Mouse (Mus musculus) liver, embryonic 15.5 days (tissue): ENCODE data around the gene Ccdc85c. TPM values are rescaled to one million over a fixed set of nuclear protein-coding genes. Genes with fewer than 3 reads are reported as not detected.
A peak's percentile ranks its signal among the peaks of the same experiment; 100 is the strongest.

Experiments used
- ATAC-seq: fragments of 200-750 bp; cut with Nextera tagmentation; 2 replicates; pipeline ENCODE4 v1.8.0; 2017; ENCODE audit warnings: moderate number of reproducible peaks, mild to moderate bottlenecking, moderate library complexity; ENCODE audit not compliant: insufficient read depth
- H3K27ac ChIP-seq: fragments of 300-500 bp; sonication (generic); replicated peaks from 2 replicates; pipeline ENCODE4 v1.5.1; 2015; ENCODE audit warnings: mild to moderate bottlenecking, inconsistent platforms
- H3K27me3 ChIP-seq: fragments of 300-500 bp; sonication (generic); 2 replicates; pipeline ENCODE4 v1.6.1; 2015; ENCODE audit warnings: mild to moderate bottlenecking, inconsistent platforms
- H3K36me3 ChIP-seq: fragments of 300-500 bp; sonication (generic); replicated peaks from 2 replicates; pipeline ENCODE4 v1.6.1; 2015; ENCODE audit warnings: moderate library complexity, mild to moderate bottlenecking, inconsistent platforms
- H3K4me1 ChIP-seq: fragments of 300-500 bp; sonication (generic); replicated peaks from 2 replicates; pipeline ENCODE4 v1.6.1; 2015; ENCODE audit warnings: inconsistent platforms
- H3K4me2 ChIP-seq: fragments of 300-500 bp; sonication (generic); 2 replicates; pipeline ENCODE4 v1.6.1; 2015; ENCODE audit warnings: moderate library complexity, mild to moderate bottlenecking, inconsistent platforms
- H3K4me3 ChIP-seq: fragments of 300-500 bp; sonication (generic); replicated peaks from 2 replicates; pipeline ENCODE4 v1.5.1; 2015; ENCODE audit warnings: mild to moderate bottlenecking, inconsistent platforms
- H3K9ac ChIP-seq: fragments of 300-500 bp; sonication (generic); 2 replicates; pipeline ENCODE4 v1.6.1; 2015; ENCODE audit warnings: moderate library complexity, mild to moderate bottlenecking, inconsistent platforms
- H3K9me3 ChIP-seq: fragments of 300-500 bp; sonication (generic); replicated peaks from 2 replicates; pipeline ENCODE4 v1.6.1; 2016; ENCODE audit warnings: inconsistent platforms
- WGBS: fragments of 180-500 bp; shearing (Covaris S2); methylation state at CpG from one replicate; pipeline ENCODE4 v1.1.7; 2015; ENCODE audit warnings: mixed read lengths; ENCODE audit not compliant: insufficient replicate concordance; 5-methylcytosine and 5-hydroxymethylcytosine counted together
- polyA plus RNA-seq: library from polyadenylated mRNA; unstranded; fragments of >200 nt; fragmentation: Nextera tagmentation; extraction: Ambion mirVana; gene quantifications from 2 replicates; pipeline ENCODE4 v1.2.1, GENCODE M21; 2015

Gene Ccdc85c
- polyA plus RNA-seq, 1 experiment from 2014 or later = 1.4 TPM

DNA sequence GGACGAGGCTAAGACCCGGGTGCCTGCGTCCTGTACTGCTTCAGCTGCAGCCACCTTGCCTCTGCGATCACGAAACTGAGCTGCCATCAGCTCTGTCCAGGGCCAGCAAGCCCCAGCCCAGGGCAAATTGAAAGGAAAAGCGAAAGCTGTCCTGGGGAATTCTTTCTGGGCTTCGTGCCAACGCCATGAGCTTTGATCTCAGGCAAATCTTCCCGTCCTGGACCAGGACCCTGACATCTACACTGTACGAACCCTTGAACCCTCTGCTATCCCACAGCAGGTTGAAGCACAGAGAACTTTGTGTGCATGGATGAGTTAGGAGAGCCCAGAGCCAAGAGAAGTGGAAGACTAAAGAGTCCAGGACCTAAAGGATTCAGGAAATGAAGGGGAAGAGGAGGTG lies 25.7 kb downstream of the Ccdc85c start:
- H3K4me2 ChIP-seq = peak overlapping the region; percentile 39
- no peaks in the 10 kb centered on the region for H3K36me3 ChIP-seq
- no peak overlapping the region for H3K4me3 ChIP-seq
- H3K9me3 ChIP-seq = no peaks in the 10 kb centered on the region
- H3K27me3 ChIP-seq = no peaks in the 10 kb centered on the region
- peak; percentile 49 for ATAC-seq
- H3K4me1 ChIP-seq = peaks cover 47% of the 10 kb centered on the region
- WGBS = 73% methylated on average over 10 of the region's 10 CpGs
- H3K9ac ChIP-seq = no peak overlapping the region
- no peak overlapping the region for H3K27ac ChIP-seq

DNA sequence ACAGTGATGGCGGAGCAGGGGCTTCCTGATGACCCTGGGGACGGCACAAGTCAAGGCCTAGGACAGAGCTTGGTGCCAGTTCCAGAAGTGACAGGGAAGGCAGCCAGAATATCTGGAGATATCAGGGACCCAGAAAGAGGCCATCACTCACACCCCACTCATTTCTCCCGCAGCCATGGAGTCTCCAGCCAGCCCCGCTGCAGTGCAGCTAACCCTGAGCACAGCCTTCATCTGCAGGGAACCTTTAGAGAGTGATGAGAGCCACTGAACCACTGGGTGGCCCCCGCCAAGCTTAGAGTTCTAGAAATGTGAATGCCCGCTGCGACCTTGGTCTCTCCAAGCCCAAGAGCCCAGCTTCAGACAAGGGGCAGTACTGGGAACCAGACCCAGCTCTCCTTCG lies 26.2 kb downstream of the Ccdc85c start:
- Histone ChIP-seq H3K27me3 (no peaks in the 10 kb centered on the region), H3K36me3 (no peaks in the 10 kb centered on the region), H3K9me3 (no peaks in the 10 kb centered on the region), H3K9ac (no peak overlapping the region), H3K4me1 (peaks cover 52% of the 10 kb centered on the region), H3K4me2 (peak overlapping the region; percentile 39), H3K27ac (no peak overlapping the region), H3K4me3 (no peak overlapping the region)
- 75% methylated on average over 8 of the region's 8 CpGs for WGBS
- ATAC-seq = no peak

DNA sequence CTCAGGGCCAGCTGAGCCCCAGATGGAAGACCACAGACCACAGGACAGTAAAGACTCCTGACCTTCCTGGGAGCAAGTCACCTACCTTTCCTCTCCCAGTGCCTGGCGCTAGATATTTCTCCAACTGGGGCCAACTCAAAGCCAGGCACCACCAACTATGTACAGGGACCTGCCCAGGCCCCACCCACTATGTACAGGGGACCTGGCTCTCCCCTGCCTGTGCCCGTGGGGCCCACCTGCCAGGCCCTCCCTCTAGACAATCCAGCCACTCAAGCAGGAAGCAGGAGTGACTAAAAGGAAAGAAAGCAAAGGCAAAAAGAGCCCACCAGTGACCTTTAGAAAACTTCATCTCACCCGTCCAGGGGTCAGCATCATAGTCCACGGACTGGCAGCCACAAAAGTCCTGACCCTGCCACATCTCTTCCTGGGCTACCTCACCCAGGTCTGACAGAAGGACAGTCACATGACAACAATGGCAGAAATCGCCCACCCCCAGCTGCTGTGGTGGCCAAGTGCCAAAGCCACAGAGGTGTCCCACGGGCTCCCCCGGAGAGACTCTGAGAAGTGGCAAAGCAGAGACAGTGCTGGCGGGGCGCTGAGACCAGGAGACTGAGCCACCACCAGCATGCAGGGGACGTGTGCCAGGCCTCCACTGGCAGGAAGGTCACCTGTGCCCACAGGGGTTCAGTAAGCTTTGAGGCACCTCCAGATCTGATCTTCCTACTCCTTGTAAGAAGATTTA lies 28.3 kb downstream of the Ccdc85c start:
- no peak overlapping the region for H3K27ac ChIP-seq
- no peak overlapping the region for H3K9ac ChIP-seq
- no peaks in the 10 kb centered on the region for H3K9me3 ChIP-seq
- 43% methylated on average over 10 of the region's 10 CpGs for WGBS
- ATAC-seq = no peak
- H3K4me3 ChIP-seq = no peak overlapping the region
- H3K4me2 ChIP-seq = no peak overlapping the region
- no peaks in the 10 kb centered on the region for H3K27me3 ChIP-seq
- peaks cover 50% of the 10 kb centered on the region for H3K4me1 ChIP-seq
- H3K36me3 ChIP-seq = no peaks in the 10 kb centered on the region

DNA sequence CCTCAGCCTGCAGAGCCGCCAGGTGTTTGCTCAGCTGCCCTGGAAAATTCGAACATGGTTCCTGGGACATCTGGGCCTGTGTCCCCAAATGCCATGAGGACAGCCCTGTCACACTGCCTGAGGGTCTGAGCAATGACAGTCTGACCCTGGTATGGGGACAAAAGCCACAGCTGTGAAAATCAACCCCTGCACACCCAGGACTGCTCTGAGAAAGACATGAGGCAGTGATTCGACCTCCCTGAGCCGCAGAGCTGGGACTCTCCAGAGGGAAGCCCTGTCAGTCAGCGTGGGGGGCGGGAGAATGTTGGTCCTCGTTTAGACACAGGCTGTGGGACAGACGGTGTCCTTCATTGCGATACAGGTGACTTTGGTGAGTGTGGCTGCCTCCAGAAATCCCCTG lies 29.6 kb downstream of the Ccdc85c start:
- Histone ChIP-seq H3K36me3 (no peaks in the 10 kb centered on the region), H3K4me3 (no peak overlapping the region), H3K9me3 (no peaks in the 10 kb centered on the region), H3K4me1 (peaks cover 53% of the 10 kb centered on the region), H3K9ac (no peak overlapping the region), H3K27ac (no peak overlapping the region), H3K27me3 (no peaks in the 10 kb centered on the region), H3K4me2 (no peak overlapping the region)
- WGBS = 45% methylated on average over 9 of the region's 9 CpGs
- ATAC-seq = no peak

DNA sequence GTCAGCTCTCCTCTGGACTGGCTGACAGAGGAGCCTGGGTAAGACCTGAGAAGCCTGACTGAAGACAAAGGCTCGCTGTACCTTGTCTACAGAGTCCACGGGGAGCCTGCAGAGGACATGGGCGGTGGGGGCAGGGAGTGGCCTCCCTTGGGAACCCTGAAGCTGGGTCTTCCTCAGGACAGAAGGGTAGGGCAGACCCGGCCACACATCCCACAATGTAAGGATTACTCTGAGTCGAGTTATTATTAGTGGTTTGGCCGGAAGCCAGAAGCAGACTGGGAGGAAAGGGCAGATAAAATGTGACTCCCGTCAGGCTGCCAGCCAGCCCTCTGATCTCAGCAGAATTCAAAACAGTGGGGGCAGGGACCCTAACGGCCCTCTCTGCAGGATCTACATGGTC lies 30.4 kb downstream of the Ccdc85c start:
- WGBS = 1% methylated on average over 8 of the region's 8 CpGs
- H3K36me3 ChIP-seq = no peaks in the 10 kb centered on the region

DNA sequence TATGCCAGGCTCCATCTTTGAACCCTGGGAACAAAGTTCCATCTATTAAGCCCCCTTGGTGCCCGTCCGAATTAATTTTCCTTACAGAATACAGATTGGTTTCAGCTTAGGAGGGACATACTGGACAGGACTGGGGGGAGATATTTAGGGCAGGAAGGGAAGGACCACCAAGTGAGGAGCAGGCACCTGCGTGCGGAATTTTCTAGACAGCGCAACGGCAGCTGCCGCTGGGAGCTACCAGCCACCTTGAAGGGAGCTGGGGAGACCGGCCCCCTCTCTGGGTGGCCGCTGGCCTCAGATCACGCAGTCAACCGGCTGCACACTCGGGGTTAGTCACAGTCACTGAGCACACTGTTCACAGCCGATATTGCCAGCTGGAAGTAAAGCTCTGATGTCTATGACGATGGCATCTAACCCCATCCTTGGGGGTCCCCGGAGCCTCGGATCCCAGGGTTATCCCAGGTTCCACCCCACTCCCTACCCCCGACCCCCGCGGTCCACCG lies 32.9 kb downstream of the Ccdc85c start:
- H3K27ac ChIP-seq = no peak overlapping the region
- no peak for ATAC-seq
- 77% methylated on average over 20 of the region's 20 CpGs for WGBS

More for the DNA sequence above, 30.4 kb downstream of the Ccdc85c start:
- Histone ChIP-seq H3K4me2 (peak overlapping the region; percentile 35), H3K27ac (no peak overlapping the region), H3K9ac (no peak overlapping the region), H3K27me3 (no peaks in the 10 kb centered on the region), H3K4me3 (no peak overlapping the region), H3K9me3 (no peaks in the 10 kb centered on the region), H3K4me1 (peaks cover 46% of the 10 kb centered on the region)
- ATAC-seq = peak; percentile 19; the same call in 1 of the 2 replicates

DNA sequence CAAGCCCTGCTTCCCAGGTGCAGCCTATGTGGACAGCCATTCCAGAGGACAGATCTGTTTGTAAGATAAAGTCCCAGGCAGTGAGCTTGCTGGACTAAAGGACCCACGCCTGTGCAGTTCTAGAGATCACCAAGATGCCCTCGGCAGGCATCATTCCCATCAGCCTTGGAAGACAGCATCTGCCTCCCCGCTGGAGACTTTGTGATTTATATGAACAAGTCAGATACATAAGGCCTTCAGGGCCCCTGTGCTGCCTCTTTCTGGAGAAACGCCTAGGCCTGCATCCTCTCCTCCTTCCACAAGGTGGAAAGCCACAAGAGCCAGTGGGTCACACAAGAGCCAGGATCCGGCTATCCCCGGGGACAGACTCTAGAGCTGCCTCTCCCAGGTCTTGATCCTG lies 33.6 kb downstream of the Ccdc85c start:
- Histone ChIP-seq H3K9me3 (no peaks in the 10 kb centered on the region), H3K4me2 (no peak overlapping the region), H3K36me3 (no peaks in the 10 kb centered on the region), H3K4me1 (peaks cover 55% of the 10 kb centered on the region), H3K4me3 (no peak overlapping the region), H3K27me3 (no peaks in the 10 kb centered on the region), H3K9ac (no peak overlapping the region), H3K27ac (no peak overlapping the region)
- 42% methylated on average over 6 of the region's 6 CpGs for WGBS
- no peak for ATAC-seq

More for the DNA sequence above, 32.9 kb downstream of the Ccdc85c start:
- no peak overlapping the region for H3K9ac ChIP-seq
- H3K36me3 ChIP-seq = no peaks in the 10 kb centered on the region
- no peak overlapping the region for H3K4me2 ChIP-seq
- no peaks in the 10 kb centered on the region for H3K9me3 ChIP-seq
- no peaks in the 10 kb centered on the region for H3K27me3 ChIP-seq
- no peak overlapping the region for H3K4me3 ChIP-seq
- peaks cover 54% of the 10 kb centered on the region for H3K4me1 ChIP-seq

DNA sequence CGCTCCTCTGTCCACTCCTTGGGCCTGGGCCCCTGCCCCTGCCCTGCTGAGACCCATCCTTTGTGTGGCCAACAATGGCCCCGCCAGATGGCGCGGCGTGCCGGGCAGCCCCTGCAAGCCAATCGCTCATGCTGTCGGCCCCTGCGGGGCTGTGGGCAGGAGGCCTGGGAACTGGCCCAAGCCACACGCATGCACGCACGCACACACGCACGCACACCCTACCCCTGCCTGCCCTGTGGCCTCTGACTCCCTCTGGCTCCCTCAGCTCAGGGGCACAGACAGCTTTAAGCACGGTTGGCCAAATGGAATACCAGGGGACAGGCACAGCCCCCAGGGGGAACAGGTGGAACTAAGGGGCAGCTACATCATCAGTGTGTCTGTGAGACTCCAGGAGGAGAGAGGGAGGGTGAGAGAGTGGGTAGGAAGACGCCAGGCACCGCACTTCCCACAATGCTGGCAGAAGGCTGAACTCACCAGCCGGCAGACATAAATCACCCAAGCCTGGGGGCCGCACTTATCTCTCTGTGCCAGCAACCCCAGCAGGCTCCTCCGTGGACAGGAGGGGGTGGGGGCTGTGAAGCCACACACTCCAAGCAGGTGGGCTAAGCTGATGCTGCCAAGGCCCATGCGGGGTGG lies 34.2 kb downstream of the Ccdc85c start:
- peaks cover 55% of the 10 kb centered on the region for H3K4me1 ChIP-seq
- H3K36me3 ChIP-seq = no peaks in the 10 kb centered on the region
- 32% methylated on average over 21 of the region's 21 CpGs for WGBS
- H3K27me3 ChIP-seq = no peaks in the 10 kb centered on the region
- no peak overlapping the region for H3K4me2 ChIP-seq
- no peak overlapping the region for H3K4me3 ChIP-seq
- no peak overlapping the region for H3K27ac ChIP-seq
- no peaks in the 10 kb centered on the region for H3K9me3 ChIP-seq
- no peak for ATAC-seq
- H3K9ac ChIP-seq = no peak overlapping the region

DNA sequence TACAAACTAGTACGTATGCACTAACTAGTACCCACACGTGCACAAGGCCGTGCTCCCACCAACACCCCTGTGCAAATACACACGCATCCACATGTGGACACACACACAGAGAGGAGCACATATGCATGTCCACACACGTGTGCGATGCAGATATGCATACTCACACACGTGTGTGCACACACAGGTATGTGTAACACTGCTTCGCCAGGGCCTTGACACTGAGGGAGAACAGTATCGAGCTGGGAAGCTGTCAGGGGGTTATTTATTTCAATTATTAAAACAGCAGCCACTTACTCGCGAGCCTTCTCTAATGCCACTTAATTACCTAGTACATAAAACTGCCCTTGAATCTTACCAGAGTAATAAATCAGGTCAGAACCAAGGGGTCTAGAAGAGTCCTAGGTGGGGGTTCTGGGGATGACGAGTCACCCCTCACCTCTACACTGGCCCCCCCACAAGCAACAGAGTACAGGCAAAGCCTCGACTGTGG lies 34.8 kb downstream of the Ccdc85c start:
- Histone ChIP-seq H3K4me2 (no peak overlapping the region), H3K9ac (no peak overlapping the region), H3K36me3 (no peaks in the 10 kb centered on the region), H3K27ac (no peak overlapping the region), H3K4me1 (peaks cover 51% of the 10 kb centered on the region), H3K27me3 (no peaks in the 10 kb centered on the region), H3K9me3 (no peaks in the 10 kb centered on the region), H3K4me3 (no peak overlapping the region)
- whole genome bisulfite sequencing = 67% methylated on average over 13 of the region's 13 CpGs
- ATAC-seq = no peak

DNA sequence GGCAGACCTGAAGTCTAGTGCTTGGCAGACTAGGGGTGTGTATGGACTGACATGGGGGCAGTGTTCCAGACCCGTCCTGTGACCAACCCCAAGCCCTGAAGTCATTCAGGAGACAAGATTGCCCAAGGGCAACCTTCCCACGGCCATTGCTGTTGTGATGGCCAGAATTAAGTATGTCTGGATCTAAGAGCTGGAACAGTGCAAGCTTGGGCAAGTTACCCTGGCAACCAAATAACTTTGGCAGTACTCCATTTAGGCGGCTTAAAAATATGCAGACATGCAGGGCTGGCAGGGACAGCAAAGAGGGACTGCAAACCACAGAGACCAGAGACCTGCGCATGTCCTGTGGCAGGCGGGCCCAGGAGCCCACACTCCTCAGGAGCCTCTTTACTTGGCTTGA lies 35.8 kb downstream of the Ccdc85c start:
- Histone ChIP-seq H3K9ac (no peak overlapping the region), H3K36me3 (no peaks in the 10 kb centered on the region), H3K4me3 (no peak overlapping the region), H3K4me2 (no peak overlapping the region), H3K4me1 (peaks cover 45% of the 10 kb centered on the region), H3K27ac (no peak overlapping the region), H3K9me3 (no peaks in the 10 kb centered on the region), H3K27me3 (no peaks in the 10 kb centered on the region)
- no peak for ATAC-seq
- WGBS = 62% methylated on average over 5 of the region's 5 CpGs

DNA sequence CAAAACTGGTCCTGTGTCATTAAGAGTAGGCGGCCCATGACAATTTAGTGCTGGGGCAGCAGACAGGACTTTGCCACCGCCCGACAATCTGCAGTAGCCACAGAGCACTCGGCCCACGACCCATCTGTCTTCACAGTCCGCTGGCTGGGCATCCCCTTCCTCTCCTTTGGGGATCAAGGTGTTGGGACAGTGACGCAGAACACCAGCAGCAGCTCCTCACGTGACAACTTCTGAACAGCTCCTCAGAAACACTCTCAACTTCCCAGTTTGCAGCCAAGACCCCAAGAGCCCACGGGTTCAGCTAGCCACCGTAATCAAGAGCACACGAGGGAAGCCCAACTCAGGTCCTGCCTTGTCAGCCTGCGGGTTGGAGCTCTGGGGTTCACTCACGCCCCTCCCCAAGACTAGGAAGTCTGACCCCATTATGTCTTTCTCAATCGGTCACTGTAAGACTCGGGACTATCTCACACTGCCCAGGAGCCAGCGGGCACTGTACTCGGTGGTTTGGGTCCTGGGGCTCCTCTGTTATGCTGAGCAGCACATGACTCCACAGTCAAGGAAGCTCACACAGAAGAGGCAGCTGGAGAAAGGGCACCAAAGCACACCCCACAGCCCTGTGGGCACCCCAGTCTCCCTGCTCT lies 36.7 kb downstream of the Ccdc85c start:
- Histone ChIP-seq H3K27me3 (no peaks in the 10 kb centered on the region), H3K9me3 (no peaks in the 10 kb centered on the region), H3K4me2 (no peak overlapping the region), H3K36me3 (no peaks in the 10 kb centered on the region), H3K4me3 (no peak overlapping the region), H3K27ac (no peak overlapping the region), H3K4me1 (peaks cover 45% of the 10 kb centered on the region), H3K9ac (no peak overlapping the region)
- WGBS = 52% methylated on average over 17 of the region's 17 CpGs
- ATAC-seq = no peak
